Mouse (Mus musculus) liver, embryonic 16.5 days (tissue): ENCODE results near the gene Celf2. TPM values are rescaled to one million over a fixed set of nuclear protein-coding genes. Genes with fewer than 3 reads are reported as not detected.

Experiments used
- ATAC-seq: fragments of 200-750 bp; cut with Nextera tagmentation; 2 replicates; pipeline ENCODE4 v1.8.0; 2017; ENCODE audit warnings: low read depth, mild to moderate bottlenecking, moderate number of reproducible peaks, moderate library complexity
- H3K27ac ChIP-seq: fragments of 300-500 bp; sonication (generic); 2 replicates; pipeline ENCODE4 v1.5.1; 2014; ENCODE audit warnings: mild to moderate bottlenecking, low read length
- H3K27me3 ChIP-seq: fragments of 300-500 bp; sonication (generic); 2 replicates; pipeline ENCODE4 v1.6.1; 2014; ENCODE audit warnings: low read depth, low read length, mixed read lengths; ENCODE audit not compliant: control insufficient read depth, insufficient read depth
- H3K36me3 ChIP-seq: fragments of 300-500 bp; sonication (generic); 2 replicates; pipeline ENCODE4 v1.6.1; 2014; ENCODE audit warnings: mild to moderate bottlenecking; ENCODE audit not compliant: control insufficient read depth, insufficient read depth
- H3K4me1 ChIP-seq: fragments of 300-500 bp; sonication (generic); 2 replicates; pipeline ENCODE4 v1.6.1; 2014; ENCODE audit warnings: low read depth, low read length, mixed read lengths; ENCODE audit not compliant: control insufficient read depth
- H3K4me2 ChIP-seq: fragments of 300-500 bp; sonication (generic); 2 replicates; pipeline ENCODE4 v1.6.1; 2014; ENCODE audit warnings: low read depth, low read length, mixed read lengths
- H3K4me3 ChIP-seq: fragments of 300-500 bp; sonication (generic); 2 replicates; pipeline ENCODE4 v1.5.1; 2014; ENCODE audit warnings: low read depth, mild to moderate bottlenecking, low read length
- H3K9ac ChIP-seq: fragments of 300-500 bp; sonication (generic); 2 replicates; pipeline ENCODE4 v1.6.1; 2014; ENCODE audit warnings: low read depth, low read length
- H3K9me3 ChIP-seq: fragments of 300-500 bp; sonication (generic); replicated peaks from 2 replicates; pipeline ENCODE4 v1.6.1; 2016; ENCODE audit warnings: low read length; ENCODE audit not compliant: control insufficient read depth
- WGBS: fragments of 180-500 bp; shearing (Covaris S2); extraction: QIAGEN DNeasy Blood & Tissue Kit; methylation state at CpG from one replicate; pipeline ENCODE4 v1.1.7; 2014; ENCODE audit not compliant: insufficient replicate concordance; 5-methylcytosine and 5-hydroxymethylcytosine counted together
- polyA plus RNA-seq: library from polyadenylated mRNA; unstranded; fragments of >200 nt; fragmentation: Nextera tagmentation; extraction: Ambion mirVana; gene quantifications from 2 replicates; pipeline ENCODE4 v1.2.1, GENCODE M21; 2015

Gene Celf2
- polyA plus RNA-seq, 1 experiment from 2014 or later: 10.0 TPM

DNA sequence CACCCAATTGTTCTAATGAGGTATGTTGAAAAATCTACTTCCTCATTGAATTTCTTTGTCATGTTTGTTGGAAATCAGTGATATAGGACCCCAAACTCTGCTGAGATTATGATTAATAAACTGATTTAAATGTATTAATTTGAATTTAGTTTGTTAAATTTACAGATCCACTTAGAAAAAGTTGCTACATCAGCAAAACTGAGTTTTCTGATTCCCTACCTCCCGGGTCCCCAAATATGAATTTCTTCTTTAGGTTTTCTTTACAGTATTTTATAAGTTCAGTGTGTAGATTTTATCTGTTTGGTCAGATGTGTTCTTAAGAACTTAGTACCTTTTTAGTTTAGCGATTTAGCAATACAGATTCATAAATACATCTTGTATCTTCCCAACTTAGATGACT lies 533.1 kb downstream of the Celf2 start:
- Histone ChIP-seq H3K27me3 (no peaks in the 10 kb centered on the region), H3K4me1 (no peaks in the 10 kb centered on the region), H3K27ac (no peak overlapping the region), H3K36me3 (no peaks in the 10 kb centered on the region), H3K9ac (no peak overlapping the region), H3K9me3 (no peaks in the 10 kb centered on the region), H3K4me2 (no peak overlapping the region), H3K4me3 (no peak overlapping the region)
- WGBS: 69% methylated on average over 2 of the region's 2 CpGs
- no peak for ATAC-seq

DNA sequence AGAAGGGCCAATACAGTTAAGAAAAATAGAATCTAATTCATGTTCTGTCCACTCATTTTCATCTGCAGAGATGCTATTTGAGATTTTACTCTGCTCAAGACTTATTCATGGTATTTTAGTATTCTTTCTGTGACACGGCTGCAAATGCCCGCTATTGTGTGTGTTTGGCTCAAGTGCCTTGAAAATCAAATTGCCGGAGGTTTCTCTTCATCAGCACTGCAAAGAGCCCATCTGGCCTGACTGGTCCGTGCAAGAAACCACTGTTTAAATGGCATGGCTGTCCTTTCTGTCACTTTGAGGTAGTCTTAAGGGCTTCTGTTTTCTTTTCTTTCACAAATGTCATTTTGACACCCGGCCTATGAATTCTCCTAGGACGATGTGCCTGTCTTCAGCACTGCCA lies 540.1 kb downstream of the Celf2 start:
- no peak overlapping the region for H3K9ac ChIP-seq
- H3K36me3 ChIP-seq: no peaks in the 10 kb centered on the region
- H3K27me3 ChIP-seq: no peaks in the 10 kb centered on the region
- no peak overlapping the region for H3K27ac ChIP-seq
- no peaks in the 10 kb centered on the region for H3K9me3 ChIP-seq
- no peak overlapping the region for H3K4me3 ChIP-seq
- 65% methylated on average over 6 of the region's 6 CpGs for WGBS
- ATAC-seq: no peak
- no peaks in the 10 kb centered on the region for H3K4me1 ChIP-seq
- H3K4me2 ChIP-seq: no peak overlapping the region

DNA sequence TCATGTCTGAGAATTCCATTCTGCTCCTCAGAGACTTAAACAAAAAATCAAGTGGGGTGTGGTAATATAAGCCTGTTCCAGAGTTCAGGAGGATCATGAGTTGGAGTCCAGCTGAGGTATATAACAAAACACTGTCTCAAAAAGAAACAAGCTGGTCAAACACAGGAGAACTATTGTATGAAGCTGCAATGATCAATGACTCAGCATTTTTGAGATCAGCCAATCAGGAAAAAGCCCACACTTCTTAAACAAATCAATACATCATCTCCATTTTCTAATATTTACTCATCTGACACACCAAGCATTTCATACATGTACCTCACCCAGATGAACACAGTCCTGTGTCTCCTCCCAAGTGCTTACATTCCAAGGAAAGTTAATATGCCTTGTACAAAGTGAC lies 544.1 kb downstream of the Celf2 start:
- no peaks in the 10 kb centered on the region for H3K4me1 ChIP-seq
- H3K9ac ChIP-seq: no peak overlapping the region
- no peaks in the 10 kb centered on the region for H3K27me3 ChIP-seq
- no peak overlapping the region for H3K4me3 ChIP-seq
- no peak for ATAC-seq
- H3K4me2 ChIP-seq: no peak overlapping the region
- no peaks in the 10 kb centered on the region for H3K36me3 ChIP-seq
- H3K27ac ChIP-seq: no peak overlapping the region
- H3K9me3 ChIP-seq: no peaks in the 10 kb centered on the region

DNA sequence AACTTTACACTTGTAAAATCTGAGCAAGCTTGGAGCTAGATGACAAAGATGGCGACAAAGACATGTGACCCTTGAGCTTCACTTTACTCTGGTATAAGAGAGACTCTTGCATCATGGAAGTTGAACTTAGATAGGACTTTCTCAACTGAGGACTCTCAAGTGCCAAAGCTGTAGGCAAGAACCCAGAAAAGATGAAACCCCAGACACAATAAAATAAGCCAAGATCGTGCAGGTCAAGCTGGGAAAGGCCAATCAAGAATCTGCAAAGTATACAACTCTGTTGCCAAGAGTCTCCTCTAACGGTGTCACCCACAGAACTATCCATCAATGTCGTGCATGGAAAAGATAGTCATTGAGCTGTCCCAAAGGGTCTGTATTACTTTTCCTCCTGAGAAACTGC lies 558.7 kb downstream of the Celf2 start:
- Histone ChIP-seq H3K4me1 (no peaks in the 10 kb centered on the region), H3K36me3 (no peaks in the 10 kb centered on the region), H3K9me3 (no peaks in the 10 kb centered on the region), H3K27me3 (no peaks in the 10 kb centered on the region), H3K27ac (no peak overlapping the region), H3K4me2 (no peak overlapping the region), H3K9ac (no peak overlapping the region), H3K4me3 (no peak overlapping the region)
- 57% methylated on average over 4 of the region's 4 CpGs for WGBS
- no peak for ATAC-seq

DNA sequence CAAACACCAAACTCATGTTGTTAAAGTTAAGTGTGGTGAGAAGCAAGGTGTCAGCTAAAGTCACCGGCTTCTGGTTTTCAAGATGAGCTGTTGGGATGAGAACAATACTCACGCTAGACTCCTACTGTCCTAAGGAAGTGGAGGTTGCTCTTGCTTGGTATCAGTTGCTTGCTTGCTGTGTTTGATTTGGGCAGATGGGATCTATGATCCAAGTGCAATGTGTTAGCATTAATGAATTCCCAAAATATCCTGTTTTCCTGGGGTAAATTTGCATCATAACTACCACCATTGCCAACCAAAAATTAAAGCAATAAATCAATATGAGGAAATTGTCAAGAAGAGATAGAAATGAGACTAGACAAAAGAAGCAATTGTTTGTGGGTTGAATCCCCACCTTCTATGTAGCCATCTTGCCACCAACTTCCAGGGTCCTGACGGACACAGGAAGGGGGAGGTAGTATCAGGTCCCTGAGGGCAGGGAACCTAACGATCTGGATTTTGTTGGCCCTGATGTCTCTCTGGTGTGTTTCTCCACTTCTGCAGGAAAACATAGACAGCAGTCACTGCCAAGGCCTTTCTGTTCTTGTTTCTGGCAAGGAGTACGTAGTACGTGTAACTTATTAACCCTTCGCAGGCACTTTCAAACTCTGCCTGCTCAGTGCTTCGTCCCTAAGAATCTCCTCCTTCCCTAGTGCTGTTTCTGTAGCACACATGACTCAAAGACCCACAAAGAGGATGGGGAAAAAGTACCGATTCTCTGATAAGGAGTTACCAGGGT lies 563.5 kb downstream of the Celf2 start:
- H3K36me3 ChIP-seq: no peaks in the 10 kb centered on the region

DNA sequence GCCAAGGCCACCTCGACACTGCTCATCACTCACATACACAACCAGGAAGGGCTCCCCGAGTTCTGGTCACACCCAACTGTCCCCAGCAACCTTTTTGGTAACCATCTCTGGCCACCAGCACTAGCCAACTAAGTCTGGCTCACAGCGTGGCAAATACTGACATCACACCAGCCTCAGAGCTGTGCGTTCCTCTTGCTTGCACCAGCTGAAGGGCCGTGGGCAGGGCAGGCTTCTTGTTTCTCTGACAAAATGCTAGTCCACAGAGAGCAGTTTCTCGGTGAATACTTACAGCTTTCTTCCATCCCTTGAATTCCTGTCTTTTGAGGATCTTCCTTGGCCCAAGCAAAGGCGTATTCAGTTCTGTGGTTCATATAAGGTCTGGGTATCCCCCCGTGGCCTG lies 565.7 kb downstream of the Celf2 start:
- H3K4me2 ChIP-seq: no peak overlapping the region
- no peak for ATAC-seq
- H3K27me3 ChIP-seq: no peaks in the 10 kb centered on the region
- H3K9ac ChIP-seq: no peak overlapping the region
- H3K4me3 ChIP-seq: no peak overlapping the region
- WGBS: 58% methylated on average over 8 of the region's 8 CpGs
- H3K9me3 ChIP-seq: no peaks in the 10 kb centered on the region
- H3K27ac ChIP-seq: no peak overlapping the region
- H3K36me3 ChIP-seq: no peaks in the 10 kb centered on the region
- H3K4me1 ChIP-seq: no peaks in the 10 kb centered on the region

More for the DNA sequence above, 563.5 kb downstream of the Celf2 start:
- Histone ChIP-seq H3K9me3 (no peaks in the 10 kb centered on the region), H3K4me2 (no peak overlapping the region), H3K27me3 (no peaks in the 10 kb centered on the region), H3K27ac (no peak overlapping the region), H3K9ac (no peak overlapping the region), H3K4me3 (no peak overlapping the region), H3K4me1 (no peaks in the 10 kb centered on the region)
- ATAC-seq: no peak
- 71% methylated on average over 9 of the region's 9 CpGs for WGBS

DNA sequence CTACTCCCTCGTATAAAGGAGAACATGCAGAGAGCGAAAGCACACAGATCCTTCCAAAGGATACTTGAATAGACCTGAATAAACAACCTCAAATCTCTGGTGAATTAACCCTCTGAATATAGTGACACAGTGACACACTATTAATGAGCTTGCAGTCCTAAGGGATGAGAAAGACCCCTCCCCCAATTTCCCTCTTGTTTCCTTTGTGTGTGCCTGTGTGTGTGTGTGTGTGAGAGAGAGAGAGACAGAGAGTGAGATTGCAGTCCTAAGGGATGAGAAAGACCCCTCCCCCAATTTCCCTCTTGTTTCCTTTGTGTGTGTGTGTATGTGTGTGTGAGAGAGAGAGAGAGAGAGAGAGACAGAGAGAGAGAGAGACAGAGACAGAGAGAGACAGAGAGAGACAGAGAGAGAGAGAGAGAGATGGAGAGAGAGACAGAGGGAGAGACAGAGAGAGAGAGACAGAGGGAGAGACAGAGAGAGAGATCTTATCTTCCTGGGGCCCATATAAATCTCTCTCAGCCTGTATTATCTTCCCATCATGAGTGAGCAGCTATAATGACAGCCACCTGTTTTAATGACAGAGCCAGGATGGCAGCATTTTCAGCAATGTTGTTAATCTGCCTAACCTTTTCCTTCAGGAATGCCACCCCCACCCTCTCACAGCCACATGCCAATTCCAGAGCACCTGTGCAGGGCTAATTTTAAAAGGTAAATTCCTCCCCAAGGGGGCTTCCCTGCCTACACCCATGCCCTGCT lies 566.5 kb downstream of the Celf2 start:
- Histone ChIP-seq H3K9me3 (no peaks in the 10 kb centered on the region), H3K4me1 (no peaks in the 10 kb centered on the region), H3K4me3 (no peak overlapping the region), H3K4me2 (no peak overlapping the region), H3K27me3 (no peaks in the 10 kb centered on the region), H3K9ac (no peak overlapping the region), H3K27ac (no peak overlapping the region), H3K36me3 (no peaks in the 10 kb centered on the region)
- WGBS: 73% methylated on average over 2 of the region's 2 CpGs
- no peak for ATAC-seq

DNA sequence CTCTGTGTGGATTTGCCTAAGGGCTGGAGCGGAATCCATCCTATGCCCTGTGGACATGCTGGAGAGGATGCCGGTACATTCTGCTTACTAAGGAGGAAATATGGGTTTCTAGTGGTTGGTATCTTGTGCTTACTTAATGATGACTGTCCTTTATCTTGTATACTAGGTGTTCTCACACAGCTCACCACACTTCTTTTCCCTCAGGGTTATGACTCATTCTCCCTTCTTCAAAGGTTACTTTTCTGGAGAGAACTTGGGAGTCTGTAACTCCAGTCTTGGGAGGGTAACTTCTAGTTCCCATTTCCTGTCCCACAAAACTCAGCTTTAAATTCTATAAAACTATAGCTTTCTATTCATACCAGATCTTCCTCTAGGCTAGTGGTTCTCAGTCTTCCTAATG lies 570.2 kb downstream of the Celf2 start:
- H3K27me3 ChIP-seq: no peaks in the 10 kb centered on the region
- ATAC-seq: no peak
- no peak overlapping the region for H3K4me3 ChIP-seq
- WGBS: 75% methylated on average over 2 of the region's 2 CpGs
- no peak overlapping the region for H3K4me2 ChIP-seq
- H3K36me3 ChIP-seq: no peaks in the 10 kb centered on the region
- no peak overlapping the region for H3K27ac ChIP-seq
- H3K4me1 ChIP-seq: no peaks in the 10 kb centered on the region
- H3K9ac ChIP-seq: no peak overlapping the region
- H3K9me3 ChIP-seq: no peaks in the 10 kb centered on the region

DNA sequence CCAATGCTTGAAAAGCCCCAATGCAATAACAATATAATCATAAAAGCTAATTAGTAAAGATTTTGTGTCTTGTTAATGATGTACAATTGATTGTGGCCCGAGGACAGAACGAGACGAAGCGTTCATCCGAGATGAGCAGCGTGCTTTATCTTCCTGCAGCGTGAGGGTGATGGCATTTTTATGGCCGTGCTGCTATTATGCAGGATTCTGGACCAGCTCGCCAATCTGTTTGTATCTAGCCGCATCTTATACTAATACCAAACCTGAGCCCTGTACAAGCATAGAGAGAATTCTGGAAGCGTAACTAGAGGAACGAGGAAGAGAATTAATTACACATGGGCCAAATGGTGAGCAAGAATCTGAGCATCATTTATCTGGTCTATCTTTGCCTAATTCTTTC lies 576.2 kb downstream of the Celf2 start:
- H3K4me2 ChIP-seq: no peak overlapping the region
- no peak overlapping the region for H3K9ac ChIP-seq
- no peak overlapping the region for H3K27ac ChIP-seq
- no peak for ATAC-seq
- 68% methylated on average over 12 of the region's 12 CpGs for WGBS
- no peaks in the 10 kb centered on the region for H3K4me1 ChIP-seq
- no peak overlapping the region for H3K4me3 ChIP-seq
- no peaks in the 10 kb centered on the region for H3K27me3 ChIP-seq
- H3K36me3 ChIP-seq: no peaks in the 10 kb centered on the region
- no peaks in the 10 kb centered on the region for H3K9me3 ChIP-seq
